In the genomic region with DNA sequence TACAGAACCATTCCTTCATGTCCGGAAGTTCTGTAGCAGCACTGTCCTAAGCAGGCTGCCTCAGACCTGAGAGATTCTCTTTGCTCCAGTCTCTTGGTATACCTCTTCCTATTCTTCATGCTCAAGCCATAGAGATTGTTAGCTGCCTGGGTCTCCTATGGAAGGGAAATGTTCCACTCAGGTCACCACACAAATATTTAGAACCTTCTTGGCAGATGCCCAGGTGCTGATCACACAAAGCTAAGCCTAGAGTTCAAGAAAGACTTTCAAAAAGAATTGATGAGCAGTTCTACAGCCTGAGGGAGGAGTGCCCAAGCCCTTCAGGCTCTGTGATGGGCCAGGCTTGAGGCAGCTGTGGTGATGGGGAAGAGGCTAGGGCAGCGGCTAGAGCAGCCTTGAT, we compare ENCODE assay signal across 11 mouse cellular contexts. TPM values are rescaled to one million over a fixed set of nuclear protein-coding genes. Genes with fewer than 3 reads are reported as not detected.
DNase-seq lines count a peak whose midpoint lies in the region; ATAC-seq lines count a peak whose summit lies in the region.
"Had no signal": no experiment of that assay in that cellular context is flagged by ENCODE, and none has a peak within 500 bp of the region (broad histone marks: within the 10 kb centered on the region; RNA-seq: fewer than 3 reads in every experiment).

No protein-coding gene starts in this region.

- no peak overlapping the region for H3K9ac ChIP-seq in heart, embryonic 12.5 days
- no peak overlapping the region for H3K9ac ChIP-seq in neural tube, embryonic 11.5 days (ENCODE audit: low read length)
- peak overlapping the region; percentile 83 for H3K9ac ChIP-seq in hindbrain, embryonic 13.5 days
- no peak overlapping the region for H3K9ac ChIP-seq in neural tube, embryonic 14.5 days (replicated peaks; ENCODE audit: low read depth, low read length)

- H3K27me3 ChIP-seq in heart, embryonic 12.5 days (replicated peaks): peaks cover 22% of the 10 kb centered on the region
- H3K27me3 ChIP-seq in neural tube, embryonic 11.5 days (ENCODE audit: control insufficient read depth, insufficient read depth, low read length): peaks cover 15% of the 10 kb centered on the region; the same call in 1 of the 2 replicates
- H3K27me3 ChIP-seq in hindbrain, embryonic 13.5 days: peaks cover 21% of the 10 kb centered on the region
- H3K27me3 ChIP-seq in neural tube, embryonic 14.5 days (ENCODE audit: control insufficient read depth, insufficient read depth, low read length): 0 out of 2 replicates have a peak, but pooled peaks cover 3% of the 10 kb centered on the region

- H3K9me3 ChIP-seq in heart, embryonic 12.5 days (replicated peaks): no peaks in the 10 kb centered on the region
- H3K9me3 ChIP-seq in neural tube, embryonic 11.5 days (ENCODE audit: control insufficient read depth, low read length): no peaks in the 10 kb centered on the region
- no peaks in the 10 kb centered on the region for H3K9me3 ChIP-seq in hindbrain, embryonic 13.5 days
- no peaks in the 10 kb centered on the region for H3K9me3 ChIP-seq in neural tube, embryonic 14.5 days (ENCODE audit: control insufficient read depth, low read length)
- H3K9me3 ChIP-seq: limb, embryonic 15.5 days had no signal

- H3K36me3 ChIP-seq in heart, embryonic 12.5 days: no peaks in the 10 kb centered on the region
- no peaks in the 10 kb centered on the region for H3K36me3 ChIP-seq in neural tube, embryonic 11.5 days (ENCODE audit: control insufficient read depth, insufficient read depth, low read length)
- H3K36me3 ChIP-seq in hindbrain, embryonic 13.5 days: no peaks in the 10 kb centered on the region
- H3K36me3 ChIP-seq in neural tube, embryonic 14.5 days (ENCODE audit: control insufficient read depth, insufficient read depth, low read length): no peaks in the 10 kb centered on the region
- H3K36me3 ChIP-seq: limb, embryonic 15.5 days had no signal

- 64% methylated on average over 2 of the region's 2 CpGs for WGBS in heart, embryonic 12.5 days
- 72% methylated on average over 2 of the region's 2 CpGs for WGBS in neural tube, embryonic 11.5 days
- 75% methylated on average over 2 of the region's 2 CpGs for WGBS in hindbrain, embryonic 13.5 days
- 76% methylated on average over 2 of the region's 2 CpGs for WGBS in neural tube, embryonic 14.5 days

- H3K4me2 ChIP-seq in heart, embryonic 12.5 days: peak overlapping the region; percentile 79
- peak overlapping the region; percentile 98; the same call in 1 of the 2 replicates for H3K4me2 ChIP-seq in neural tube, embryonic 11.5 days (ENCODE audit: low read depth)
- peak overlapping the region; percentile 99 for H3K4me2 ChIP-seq in hindbrain, embryonic 13.5 days
- H3K4me2 ChIP-seq in neural tube, embryonic 14.5 days (ENCODE audit: low read depth, low read length): peak overlapping the region; percentile 98

- H3K4me3 ChIP-seq in heart, embryonic 12.5 days: peak overlapping the region; percentile 64; the same call in 1 of the 2 replicates
- H3K4me3 ChIP-seq in neural tube, embryonic 11.5 days (ENCODE audit: low read depth, low read length): peak overlapping the region; percentile 61; the same call in 1 of the 2 replicates
- peak overlapping the region; percentile 71 for H3K4me3 ChIP-seq in hindbrain, embryonic 13.5 days
- H3K4me3 ChIP-seq in neural tube, embryonic 14.5 days (ENCODE audit: low read depth, low read length): peak overlapping the region; percentile 67

- H3K27ac ChIP-seq in heart, embryonic 12.5 days (ENCODE audit: poor library complexity, severe bottlenecking): no peak overlapping the region
- H3K27ac ChIP-seq in neural tube, embryonic 11.5 days (ENCODE audit: low read depth, low read length): no peak overlapping the region
- no peak overlapping the region for H3K27ac ChIP-seq in hindbrain, embryonic 13.5 days
- no peak overlapping the region for H3K27ac ChIP-seq in neural tube, embryonic 14.5 days (ENCODE audit: low read depth, low read length)
- H3K27ac ChIP-seq: kidney, postnatal 0 days; limb, embryonic 15.5 days had no signal

- DNase-seq in heart, adult 9 months (ENCODE audit: low spot score in 2 of 2): no peak
- DNase-seq in neural tube, embryonic 11.5 days (ENCODE audit: low spot score): no peak
- DNase-seq in neural tube, embryonic 10.5 days (ENCODE audit: extremely low spot score, low spot score): no peak
- no peak for DNase-seq in liver
- no peak for DNase-seq in left cerebral cortex, adult 18-20 months (ENCODE audit: low spot score in 2 of 2)
- DNase-seq: gastrocnemius, postnatal 36 days had no signal

- no peak for ATAC-seq in heart, embryonic 12.5 days (ENCODE audit: insufficient number of reproducible peaks, low FRiP score)
- no peak for ATAC-seq in neural tube, embryonic 11.5 days (ENCODE audit: insufficient read depth, low FRiP score, low TSS enrichment)
- ATAC-seq in hindbrain, embryonic 13.5 days (ENCODE audit: low FRiP score): no peak
- no peak for ATAC-seq in neural tube, embryonic 14.5 days (ENCODE audit: low read depth)

- peaks cover 20% of the 10 kb centered on the region for H3K4me1 ChIP-seq in heart, embryonic 12.5 days (replicated peaks)
- H3K4me1 ChIP-seq in neural tube, embryonic 11.5 days (ENCODE audit: control insufficient read depth, insufficient read depth, low read length): no peaks in the 10 kb centered on the region; the same call in none of the 2 replicates
- peaks cover 33% of the 10 kb centered on the region for H3K4me1 ChIP-seq in hindbrain, embryonic 13.5 days (replicated peaks)
- peaks cover 10% of the 10 kb centered on the region; the same call in 1 of the 2 replicates for H3K4me1 ChIP-seq in neural tube, embryonic 14.5 days (ENCODE audit: control insufficient read depth, insufficient read depth, low read length)

RNA-seq across cellular contexts. Expression of a gene that starts 2.4 kb away (rescaled TPM):
- polyA plus RNA-seq in heart, embryonic 12.5 days (2016; fragmentation: Nextera tagmentation; extraction: Ambion mirVana): 14.0 and 18.0 TPM in 2 replicates
- 13.3 and 14.5 TPM in 2 replicates for polyA plus RNA-seq in neural tube, embryonic 11.5 days (2014; fragmentation: Nextera tagmentation; extraction: Ambion mirVana)
- 36.6 and 39.4 TPM in 2 replicates for polyA plus RNA-seq in hindbrain, embryonic 13.5 days (2015; fragmentation: Nextera tagmentation; extraction: Ambion mirVana)
- 57.1 and 65.7 TPM in 2 replicates for polyA plus RNA-seq in neural tube, embryonic 14.5 days (2014; fragmentation: Nextera tagmentation; extraction: Ambion mirVana)
- total RNA-seq in left cerebral cortex, adult 18-20 months (2021): 100 to 1,000 TPM; 111 to 112 TPM
